In genomic region chr12:33005858-33006257, GRCm38 (mm10) we compare ENCODE assay signal across 27 mouse cellular contexts.
"Had no signal": no experiment of that assay in that cellular context is flagged by ENCODE, and none has a peak within 500 bp of the region (broad histone marks: within the 10 kb centered on the region; RNA-seq: fewer than 3 reads in every experiment).

No protein-coding gene starts in this region.

- H3K4me3 ChIP-seq: embryonic facial prominence, embryonic 10.5 days; embryonic facial prominence, embryonic 12.5 days; embryonic facial prominence, embryonic 13.5 days; embryonic facial prominence, embryonic 15.5 days; erythroblast, embryonic 14.5 days; forebrain, embryonic 10.5 days; forebrain, embryonic 12.5 days; forebrain, embryonic 13.5 days; forebrain, embryonic 15.5 days; gastrocnemius, adult 2 months had no signal

- H3K27me3 ChIP-seq: embryonic facial prominence, embryonic 12.5 days; embryonic facial prominence, embryonic 13.5 days; embryonic facial prominence, embryonic 15.5 days; forebrain, embryonic 12.5 days; forebrain, embryonic 13.5 days; forebrain, embryonic 15.5 days had no signal

- H3K9ac ChIP-seq: embryonic facial prominence, embryonic 12.5 days; embryonic facial prominence, embryonic 13.5 days; embryonic facial prominence, embryonic 15.5 days; forebrain, embryonic 12.5 days; forebrain, embryonic 13.5 days; forebrain, embryonic 15.5 days; forebrain, postnatal 0 days had no signal

- H3K27ac ChIP-seq: embryonic facial prominence, embryonic 10.5 days; embryonic facial prominence, embryonic 12.5 days; embryonic facial prominence, embryonic 13.5 days; embryonic facial prominence, embryonic 15.5 days; forebrain, embryonic 10.5 days; forebrain, embryonic 12.5 days; forebrain, embryonic 13.5 days; forebrain, embryonic 15.5 days; gastrocnemius, adult 2 months had no signal

- H3K4me2 ChIP-seq: embryonic facial prominence, embryonic 12.5 days; embryonic facial prominence, embryonic 13.5 days; embryonic facial prominence, embryonic 15.5 days; forebrain, embryonic 12.5 days; forebrain, embryonic 13.5 days; forebrain, embryonic 15.5 days had no signal

- ATAC-seq: forebrain, embryonic 13.5 days; forebrain, embryonic 14.5 days; forebrain, embryonic 15.5 days; forebrain, embryonic 16.5 days; forebrain, postnatal 0 days had no signal

- H3K4me1 ChIP-seq: forebrain, embryonic 13.5 days; forebrain, embryonic 15.5 days had no signal

- H3K36me3 ChIP-seq: embryonic facial prominence, embryonic 10.5 days; embryonic facial prominence, embryonic 12.5 days; embryonic facial prominence, embryonic 13.5 days; embryonic facial prominence, embryonic 15.5 days; forebrain, embryonic 10.5 days; forebrain, embryonic 12.5 days; forebrain, embryonic 15.5 days had no signal

- DNase-seq: cerebellum, adult 2 months; cerebellum, adult 8-10 months; cerebellum, adult 9-10 months; cerebellum, adult 9-11 months; cerebellum, postnatal 10 days; cerebellum, postnatal 14 days; cerebellum, postnatal 25 days; cerebellum, postnatal 36 days; embryo, embryonic 11 days; forebrain, postnatal 0 days; gastrocnemius, adult 2 months; gastrocnemius, postnatal 10 days; gastrocnemius, postnatal 14 days; gastrocnemius, postnatal 25 days; gastrocnemius, postnatal 36 days; heart, adult 18-20 months had no signal

- H3K9me3 ChIP-seq: embryonic facial prominence, embryonic 10.5 days; embryonic facial prominence, embryonic 12.5 days; embryonic facial prominence, embryonic 15.5 days; forebrain, embryonic 10.5 days; forebrain, embryonic 12.5 days; forebrain, embryonic 13.5 days; forebrain, embryonic 15.5 days had no signal
